Mouse (Mus musculus) heart, postnatal 25 days (tissue): ENCODE results near the gene Gpr132. TPM values are rescaled to one million over a fixed set of nuclear protein-coding genes. Genes with fewer than 3 reads are reported as not detected.
A peak's percentile ranks its signal among the peaks of the same experiment; 100 is the strongest.
"Not testable (repeated sequence)": the region's sequence is repeated elsewhere in the genome, so short reads cannot be mapped to it uniquely, and the experiment has no call there.

Experiments
- DNase-seq: peaks from one replicate; pipeline ENCODE4 v3.0.0; 2022; ENCODE audit warnings: low spot score
- intact Hi-C: fragments of 180-260 bp; cut with DNase I; formaldehyde crosslinking; loops from one replicate; pipeline ENCODE4 v1.15.1; 2025
- total RNA-seq, 2 experiments: library from RNA; stranded (reverse); gene quantifications; 2 replicates each; pipeline ENCODE4 v1.2.3; 2021

Gene Gpr132
- total RNA-seq, 2 experiments from 2014 or later = 0.23 TPM; not detected in 1

- no peak for DNase-seq
- intact Hi-C loops = loop anchor here (2.0 kb wide), 1 partner anchor 16 kb away; no protein-coding TSS in a partner anchor
Observed at GRCm38 (mm10) chr12:112828501-112829243, 39.4 kb downstream of the Gpr132 start.

- intact Hi-C loops = no loop called here
- no peak for DNase-seq
Observed at GRCm38 (mm10) chr12:112825901-112826300, 42.1 kb downstream of the Gpr132 start.

- intact Hi-C loops = no loop called here
- no peak for DNase-seq
Observed at GRCm38 (mm10) chr12:112823221-112823620, 44.8 kb downstream of the Gpr132 start.

GRCm38 (mm10) chr12:112822676-112823075 lies 45.4 kb downstream of the Gpr132 start:
- DNase-seq = no peak
- intact Hi-C loops = no loop called here

GRCm38 (mm10) chr12:112821974-112822373 lies 46.1 kb downstream of the Gpr132 start:
- intact Hi-C loops = no loop called here
- DNase-seq = no peak

GRCm38 (mm10) chr12:112821216-112821615 lies 46.8 kb downstream of the Gpr132 start:
- DNase-seq = no peak
- intact Hi-C loops = no loop called here

DNA sequence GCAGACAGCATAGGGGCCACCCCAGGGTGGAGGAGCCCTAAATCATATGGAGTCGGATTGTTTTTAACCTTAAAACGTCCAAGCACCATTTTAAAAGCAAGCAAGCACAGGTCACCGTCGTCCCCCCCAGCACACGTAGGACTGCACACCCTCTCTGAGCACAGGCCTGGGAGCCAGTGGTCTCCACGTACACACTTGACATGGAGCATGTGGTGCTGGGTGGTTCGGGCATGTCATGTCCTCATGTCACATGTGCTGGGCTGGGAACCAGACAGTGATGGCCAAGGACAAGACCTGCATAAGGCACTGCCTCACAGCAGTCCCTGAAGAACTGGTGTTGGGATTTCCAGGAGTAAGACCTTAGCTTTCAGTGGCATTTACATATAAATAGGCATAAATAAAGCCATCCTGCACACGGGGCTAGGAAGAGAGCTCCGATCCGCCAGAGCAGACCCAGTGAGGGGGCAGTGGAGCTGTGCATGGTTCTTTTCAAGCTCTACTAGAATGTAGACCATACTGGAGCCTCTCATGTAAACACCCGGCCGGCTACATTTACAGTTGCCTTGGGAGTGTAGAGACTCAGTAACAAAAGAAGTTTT lies 47.5 kb downstream of the Gpr132 start:
- no peak for DNase-seq
- intact Hi-C loops = no loop called here

- intact Hi-C loops = loop anchor here (2.0 kb wide), 1 partner anchor 24 kb away; no protein-coding TSS in a partner anchor
- no peak for DNase-seq
Observed at GRCm38 (mm10) chr12:112819057-112819662, 48.9 kb downstream of the Gpr132 start.

DNA sequence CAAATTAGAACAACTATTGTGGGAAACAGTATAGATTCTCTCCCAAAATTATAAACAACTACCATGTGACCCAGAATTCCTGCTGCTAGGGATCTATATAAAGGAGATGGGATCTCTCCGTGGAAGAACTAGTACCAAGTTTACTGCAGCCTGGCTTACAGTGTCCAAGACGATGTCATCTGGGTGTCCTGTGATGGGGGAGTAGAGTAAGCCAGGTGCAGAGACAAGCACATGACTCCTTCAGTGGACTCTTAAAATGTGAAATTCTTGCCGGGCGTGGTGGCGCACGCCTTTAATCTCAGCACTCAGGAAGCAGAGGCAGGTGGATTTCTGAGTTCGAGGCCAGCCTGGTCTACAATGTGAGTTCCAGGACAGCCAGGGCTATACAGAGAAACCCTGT lies 51.2 kb downstream of the Gpr132 start:
- DNase-seq, intact Hi-C loops: not testable (repeated sequence)

GRCm38 (mm10) chr12:112816294-112816693 lies 51.7 kb downstream of the Gpr132 start:
- intact Hi-C loops = no loop called here
- DNase-seq = no peak

GRCm38 (mm10) chr12:112814682-112815470 lies 53.2 kb downstream of the Gpr132 start:
- no peak for DNase-seq
- intact Hi-C loops = no loop called here

DNA sequence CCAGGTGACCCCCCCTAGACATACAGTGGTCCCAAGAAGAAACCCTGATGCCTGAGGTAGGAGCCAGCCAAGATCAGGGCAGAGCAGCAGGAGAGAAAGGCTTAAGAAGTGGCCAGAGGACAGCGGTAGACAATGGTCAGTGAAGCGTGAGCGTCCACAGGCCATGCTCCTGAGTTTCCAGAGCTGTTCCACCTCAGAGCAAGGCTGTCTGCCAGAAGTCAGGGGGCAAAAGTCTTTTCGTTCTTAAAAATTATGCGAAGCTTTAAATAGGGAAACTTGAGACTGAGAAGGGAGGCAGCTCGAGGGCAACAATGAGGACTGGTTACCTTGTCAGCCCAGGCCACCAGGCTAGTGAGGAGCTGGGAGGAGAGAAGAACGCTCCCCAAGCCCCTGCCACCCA lies 54.7 kb downstream of the Gpr132 start:
- DNase-seq = no peak
- intact Hi-C loops = loop anchor here (2.0 kb wide), 1 partner anchor 15 kb away; the partner anchor contains the start of gene Cdca4

- intact Hi-C loops = no loop called here
- no peak for DNase-seq
Observed at GRCm38 (mm10) chr12:112810092-112810885, 57.7 kb downstream of the Gpr132 start.

GRCm38 (mm10) chr12:112809641-112810040 lies 58.4 kb downstream of the Gpr132 start:
- intact Hi-C loops = no loop called here

GRCm38 (mm10) chr12:112808587-112809364 lies 59.3 kb downstream of the Gpr132 start, which contains the start of gene Clba1:
Gene Clba1 (plus strand): TSS chr12:112808937.
- intact Hi-C loops = no loop called here
- DNase-seq = peak; percentile 84

More at GRCm38 (mm10) chr12:112809641-112810040, 58.4 kb downstream of the Gpr132 start:
- no peak for DNase-seq

DNA sequence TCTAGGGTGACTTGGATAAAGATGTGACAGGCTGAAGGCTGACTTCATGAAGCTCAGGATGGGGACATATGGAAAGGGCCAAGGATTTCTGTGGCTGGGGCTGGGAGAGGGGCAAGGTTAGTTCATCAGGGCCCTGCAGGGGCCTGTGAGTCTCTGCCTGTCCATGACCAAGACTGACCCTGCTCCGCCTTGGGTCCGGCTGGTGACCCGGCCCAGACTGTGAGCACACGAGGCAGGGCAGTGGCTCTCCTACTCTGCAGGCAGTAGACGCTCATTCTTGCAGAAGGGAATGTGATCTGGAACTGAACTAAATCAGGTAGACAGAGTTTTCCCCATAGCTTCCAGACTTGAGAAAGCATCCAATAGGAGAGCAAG lies 59.8 kb downstream of the Gpr132 start:
- intact Hi-C loops = no loop called here
- DNase-seq = no peak

GRCm38 (mm10) chr12:112807796-112808195 lies 60.2 kb downstream of the Gpr132 start:
- intact Hi-C loops = no loop called here
- no peak for DNase-seq

GRCm38 (mm10) chr12:112806044-112806443 lies 62.0 kb downstream of the Gpr132 start:
- DNase-seq = no peak
- intact Hi-C loops = no loop called here

GRCm38 (mm10) chr12:112804046-112804445 lies 64.0 kb downstream of the Gpr132 start:
- no peak for DNase-seq
- intact Hi-C loops = no loop called here
